Mouse (Mus musculus): Measurements from ENCODE around the gene Hbb-bt. TPM values are rescaled to one million over a fixed set of nuclear protein-coding genes. Genes with fewer than 3 reads are reported as not detected.
"Not testable (repeated sequence)": the region's sequence is repeated elsewhere in the genome, so short reads cannot be mapped to it uniquely, and the experiment has no call there.

Hbb-bt gene
- 1,000 to 10,000 TPM; 1,004 to 1,120 TPM for total RNA-seq (2021)
- long read RNA-seq, experiment 1, transcript Hbb-bt-201 (3 exons, 703 nt), result major isoform, 274 of 297 reads
- long read RNA-seq, experiment 1, partial matches to known transcripts, result 19 of 297 reads
- long read RNA-seq, experiment 1, other reads (novel, unspliced or antisense), result 4 of 297 reads
- long read RNA-seq, experiment 2, transcript Hbb-bt-201 (3 exons, 703 nt), result major isoform, 318 of 339 reads
- long read RNA-seq, experiment 2, partial matches to known transcripts, result 5 of 339 reads
- long read RNA-seq, experiment 2, other reads (novel, unspliced or antisense), result 16 of 339 reads

- DNase-seq, result no peak
Observed at GRCm38 (mm10) chr7:103813766-103814165, at the start of gene Hbb-bt. Gene Hbb-bt (minus strand): TSS chr7:103813996.

DNA sequence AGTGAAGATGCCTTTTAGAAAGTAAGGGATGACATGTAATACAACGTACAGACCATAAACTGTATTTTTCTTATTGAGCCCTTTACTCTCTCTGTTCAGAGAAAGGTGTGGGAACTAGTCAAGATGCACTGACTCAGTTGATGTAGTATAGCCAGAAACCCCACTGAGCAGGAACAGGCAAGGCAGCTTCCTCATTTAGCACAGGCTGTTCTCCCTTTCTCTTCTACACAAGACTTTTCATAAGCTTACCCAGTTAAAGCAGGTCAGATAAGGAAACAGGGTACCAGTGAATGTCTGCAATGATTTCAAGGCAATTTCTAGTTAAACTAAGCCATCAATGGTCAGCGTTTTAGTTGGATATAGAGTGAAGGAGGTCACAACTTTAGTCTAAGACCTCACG is 47.7 kb upstream of the Hbb-bt start:
- DNase-seq, result no peak

DNA sequence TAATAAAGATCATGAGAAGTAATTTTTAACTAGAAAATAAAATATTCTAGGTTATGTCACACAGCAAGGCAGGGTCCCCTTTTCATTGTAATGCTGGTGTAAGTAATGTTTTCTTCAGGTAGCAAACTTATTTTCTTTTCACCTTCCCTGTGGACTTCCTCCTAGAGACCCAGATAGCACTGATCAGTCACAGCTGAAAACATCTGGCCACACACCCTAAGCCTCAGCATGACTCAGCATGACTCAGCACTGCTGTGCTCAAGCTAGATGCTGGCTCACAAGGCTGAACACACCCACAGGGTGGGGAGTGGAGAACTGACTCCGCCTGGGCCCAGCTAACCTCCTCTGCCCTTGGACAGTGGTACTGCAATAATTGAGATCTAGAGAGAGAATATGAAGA is 47.1 kb upstream of the Hbb-bt start:
- DNase-seq, result peak; percentile 44 to 56

DNA sequence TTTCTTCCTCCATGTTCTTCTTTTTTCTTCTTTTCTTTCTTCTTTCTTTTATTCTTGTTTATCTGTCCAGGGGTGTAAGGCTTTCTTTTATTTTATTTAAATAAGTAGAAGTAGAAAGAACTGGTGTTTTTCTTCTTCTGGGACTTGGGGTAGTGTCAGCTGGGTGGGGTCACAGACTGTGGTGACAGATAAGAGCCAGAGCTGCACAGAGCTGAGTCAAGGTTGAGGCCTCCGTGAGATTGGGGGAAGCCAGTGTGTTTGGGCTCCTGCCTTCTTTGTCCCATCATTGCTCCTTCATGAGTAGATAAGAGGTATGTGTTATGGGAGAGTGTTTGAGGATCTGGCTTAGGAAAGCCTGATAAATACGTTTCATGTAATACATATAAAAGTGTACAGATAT is 45.3 kb upstream of the Hbb-bt start:
- peak in 1 of 2 experiments; percentile 9 for DNase-seq

DNA sequence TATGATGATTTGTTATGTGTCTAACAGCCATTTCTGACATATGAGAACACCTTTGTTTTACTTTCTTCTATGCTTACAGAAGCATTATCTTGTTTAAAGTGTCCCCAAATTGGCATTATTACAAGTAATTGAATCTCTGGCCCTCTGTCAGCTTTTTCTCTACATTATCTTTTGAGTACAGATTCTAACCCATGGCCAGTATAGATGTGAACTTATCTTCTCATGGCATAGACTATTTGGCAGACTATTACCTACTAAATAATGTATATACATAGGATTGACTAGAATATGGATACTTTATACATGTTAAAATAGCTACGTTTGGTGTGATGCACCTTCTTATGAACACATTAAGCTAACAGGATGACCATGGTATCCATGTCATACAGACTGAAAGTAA is 40.9 kb upstream of the Hbb-bt start:
- DNase-seq, result no peak

DNA sequence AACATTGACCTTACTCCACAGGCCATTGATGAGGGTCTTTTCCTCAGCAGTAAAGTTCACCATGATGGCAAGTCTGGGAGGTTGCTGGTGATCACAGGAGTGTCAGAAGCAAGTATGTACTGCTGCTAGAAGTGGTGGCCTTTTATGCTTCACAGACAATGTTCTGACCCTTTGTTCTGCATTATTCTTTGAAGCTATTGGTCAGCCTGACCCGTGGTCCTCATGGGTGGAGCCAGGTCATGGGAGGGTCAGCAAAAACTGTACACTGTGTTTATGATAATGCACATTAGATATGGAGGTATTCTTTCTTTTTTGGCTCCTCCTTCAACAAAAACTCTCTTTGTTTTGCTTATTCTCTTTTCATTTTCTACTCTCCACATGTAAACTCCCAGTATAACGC is 39.3 kb upstream of the Hbb-bt start, which contains the start of gene Hbb-y:
Hbb-y (minus strand) TSS at position 127 of the 400 bp plus-strand sequence.
- DNase-seq, result no peak

DNA sequence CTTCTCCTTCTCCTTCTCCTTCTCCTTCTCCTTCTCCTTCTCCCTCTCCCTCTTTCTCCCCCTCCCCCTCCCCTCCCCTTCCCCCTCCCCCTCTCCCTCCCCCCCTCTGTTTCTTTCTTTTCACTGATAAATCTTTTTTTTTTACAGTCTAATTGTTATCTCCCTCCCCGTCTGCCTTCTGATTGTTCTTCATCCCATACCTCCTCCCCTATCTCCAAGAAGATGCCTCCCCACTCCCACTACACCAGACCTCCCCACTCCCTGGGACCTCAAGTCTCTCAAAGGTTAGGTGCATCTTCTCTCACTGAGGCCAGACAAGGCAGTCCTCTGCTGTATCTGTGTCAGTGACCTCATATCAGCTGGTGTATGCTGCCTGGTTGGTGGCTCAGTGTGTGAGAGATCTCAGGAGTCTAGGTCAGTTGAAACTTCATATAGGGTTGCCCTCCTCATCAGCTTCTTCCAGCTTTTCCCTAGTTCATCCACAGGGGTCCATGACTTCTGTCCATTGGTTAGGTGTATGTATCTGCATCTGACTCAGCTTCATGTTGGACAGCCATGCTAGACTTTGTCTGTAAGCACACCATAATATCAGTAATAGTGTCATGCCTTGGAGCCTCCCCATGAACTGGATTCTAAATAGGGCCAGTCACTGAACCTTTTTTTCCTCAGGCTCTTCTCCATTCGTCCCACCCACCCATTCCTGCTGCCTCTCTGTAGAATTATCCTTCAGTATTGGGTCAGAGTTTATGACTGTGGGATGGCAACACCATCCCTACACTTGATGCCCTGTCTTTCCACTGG is 30.9 kb upstream of the Hbb-bt start:
- no peak for DNase-seq

- no peak for DNase-seq
Observed at GRCm38 (mm10) chr7:103843034-103843433, 29.2 kb upstream of the Hbb-bt start, which contains the start of gene Hbb-bh1. Gene Hbb-bh1 (minus strand): TSS chr7:103843164.

- no peak for DNase-seq
Observed at GRCm38 (mm10) chr7:103840268-103840667, 26.5 kb upstream of the Hbb-bt start, which contains the start of gene Hbb-bh2. Gene Hbb-bh2 (minus strand): TSS chr7:103840520.

DNA sequence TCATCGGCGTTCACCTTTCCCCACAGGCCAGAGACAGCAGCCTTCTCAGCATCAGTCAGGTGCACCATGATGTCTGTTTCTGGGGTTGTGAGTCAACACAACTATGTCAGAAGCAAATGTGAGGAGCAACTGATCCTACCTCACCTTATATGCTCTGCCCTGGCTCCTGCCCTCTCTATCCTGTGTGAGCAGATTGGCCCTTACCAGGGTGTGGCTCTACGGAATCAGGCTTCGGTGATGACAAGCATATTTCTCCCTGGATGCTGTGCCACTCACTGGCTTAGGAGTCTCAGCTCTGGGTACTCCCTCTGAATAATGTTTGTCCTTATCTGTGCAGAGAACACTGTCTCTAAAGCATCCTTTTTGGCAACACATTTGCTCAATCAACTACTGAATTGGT is 14.0 kb upstream of the Hbb-bt start, which contains the start of gene Hbb-bs:
Hbb-bs (minus strand) TSS at position 289 of the 400 bp plus-strand sequence.
- no peak for DNase-seq

DNA sequence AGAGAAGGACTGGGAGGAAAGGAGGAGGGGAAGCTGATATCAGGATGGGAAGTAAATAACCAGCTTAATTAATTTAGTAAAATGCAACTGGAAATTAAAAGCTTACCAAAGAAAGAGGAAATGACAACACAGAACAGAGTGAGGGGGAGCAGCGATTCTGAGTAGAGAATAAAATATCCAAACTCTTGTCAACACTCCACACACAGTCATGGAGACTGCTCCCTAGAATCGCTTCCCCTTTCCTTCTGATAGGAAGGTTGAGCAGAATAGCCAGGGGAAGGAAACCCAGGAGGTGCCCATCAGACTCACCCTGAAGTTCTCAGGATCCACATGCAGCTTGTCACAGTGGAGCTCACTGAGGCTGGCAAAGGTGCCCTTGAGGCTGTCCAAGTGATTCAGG is 13.3 kb upstream of the Hbb-bt start:
- not testable (repeated sequence) for DNase-seq

- no peak for DNase-seq
Observed at GRCm38 (mm10) chr7:103826255-103826887, 12.6 kb upstream of the Hbb-bt start.

DNA sequence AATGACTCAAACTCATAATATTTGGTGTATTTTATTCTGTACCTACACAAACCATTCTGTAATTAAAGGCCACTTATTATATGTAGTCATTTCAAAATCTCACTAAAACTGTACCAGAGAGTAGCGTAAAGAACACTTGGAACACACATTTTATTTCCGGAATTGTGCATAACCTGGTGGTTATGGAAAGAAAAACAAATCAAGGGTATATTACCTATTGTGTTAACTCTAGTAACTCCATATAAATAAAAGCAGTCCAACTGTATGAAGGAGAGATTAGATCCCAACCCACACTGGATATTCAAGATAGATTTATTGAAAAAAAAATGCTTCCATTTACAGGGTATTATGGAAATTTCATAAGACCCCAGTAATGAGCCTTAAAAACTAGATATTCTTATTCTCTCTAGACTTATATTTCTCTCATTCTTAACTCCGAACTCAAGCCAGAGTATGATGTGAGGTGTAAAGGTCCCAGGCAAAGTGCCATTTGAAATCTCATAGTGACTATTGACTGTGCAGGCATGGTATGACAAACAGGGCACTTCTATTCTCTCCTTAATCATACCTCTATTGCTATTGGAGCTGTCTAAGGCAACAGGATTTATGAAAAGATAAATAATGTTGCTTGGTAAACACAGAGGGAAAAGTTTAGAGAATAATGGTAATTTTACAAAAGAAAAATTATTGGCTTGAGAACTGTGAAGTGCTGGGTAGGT is 11.9 kb upstream of the Hbb-bt start:
- no peak for DNase-seq

DNA sequence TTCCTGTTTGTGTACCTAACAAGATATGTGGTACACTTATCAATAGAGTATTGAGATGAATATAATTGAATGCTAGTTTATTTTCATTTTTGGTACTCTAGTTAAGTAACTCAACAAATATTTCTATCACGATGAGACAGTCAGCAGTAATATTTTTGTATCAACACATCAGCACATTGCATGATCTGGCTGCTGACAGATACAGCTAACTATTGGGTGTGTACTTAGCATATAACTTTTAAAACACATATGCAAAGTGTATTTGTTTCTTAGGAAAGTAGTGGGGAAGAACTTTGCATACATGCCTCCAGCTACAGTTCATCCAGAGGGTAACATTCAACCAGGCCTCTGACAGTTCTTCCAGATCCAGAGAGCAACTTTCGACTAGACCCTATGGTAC is 10.8 kb upstream of the Hbb-bt start:
- DNase-seq, result no peak

DNA sequence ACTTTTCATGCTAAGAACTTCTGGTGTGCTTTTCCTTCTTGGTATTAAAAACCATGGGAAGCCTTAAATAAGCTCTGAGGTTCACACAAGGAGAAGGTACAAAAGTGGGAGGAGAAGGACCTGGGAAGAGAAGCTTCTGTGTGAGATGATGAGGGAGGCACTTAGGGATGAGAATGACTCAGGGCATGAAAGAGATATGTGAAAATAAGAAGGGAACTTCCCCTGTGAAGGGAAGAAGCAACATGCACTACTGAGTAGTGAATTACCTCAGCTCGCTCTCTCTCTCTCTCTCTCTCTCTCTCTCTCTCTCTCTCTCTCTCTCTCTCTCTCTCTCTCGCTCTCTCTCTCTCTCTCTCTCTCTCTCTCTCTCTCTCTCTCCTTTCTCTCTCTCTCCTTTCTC is 1.3 kb upstream of the Hbb-bt start:
- DNase-seq, result not testable (repeated sequence)

DNA sequence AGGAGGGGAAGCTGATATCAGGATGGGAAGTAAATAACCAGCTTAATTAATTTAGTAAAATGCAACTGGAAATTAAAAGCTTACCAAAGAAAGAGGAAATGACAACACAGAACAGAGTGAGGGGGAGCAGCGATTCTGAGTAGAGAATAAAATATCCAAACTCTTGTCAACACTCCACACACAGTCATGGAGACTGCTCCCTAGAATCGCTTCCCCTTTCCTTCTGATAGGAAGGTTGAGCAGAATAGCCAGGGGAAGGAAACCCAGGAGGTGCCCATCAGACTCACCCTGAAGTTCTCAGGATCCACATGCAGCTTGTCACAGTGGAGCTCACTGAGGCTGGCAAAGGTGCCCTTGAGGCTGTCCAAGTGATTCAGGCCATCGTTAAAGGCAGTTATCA is 644 bp downstream of the Hbb-bt start:
- not testable (repeated sequence) for DNase-seq

GRCm38 (mm10) chr7:103812174-103812573 is 1.6 kb downstream of the Hbb-bt start:
- DNase-seq, result no peak

DNA sequence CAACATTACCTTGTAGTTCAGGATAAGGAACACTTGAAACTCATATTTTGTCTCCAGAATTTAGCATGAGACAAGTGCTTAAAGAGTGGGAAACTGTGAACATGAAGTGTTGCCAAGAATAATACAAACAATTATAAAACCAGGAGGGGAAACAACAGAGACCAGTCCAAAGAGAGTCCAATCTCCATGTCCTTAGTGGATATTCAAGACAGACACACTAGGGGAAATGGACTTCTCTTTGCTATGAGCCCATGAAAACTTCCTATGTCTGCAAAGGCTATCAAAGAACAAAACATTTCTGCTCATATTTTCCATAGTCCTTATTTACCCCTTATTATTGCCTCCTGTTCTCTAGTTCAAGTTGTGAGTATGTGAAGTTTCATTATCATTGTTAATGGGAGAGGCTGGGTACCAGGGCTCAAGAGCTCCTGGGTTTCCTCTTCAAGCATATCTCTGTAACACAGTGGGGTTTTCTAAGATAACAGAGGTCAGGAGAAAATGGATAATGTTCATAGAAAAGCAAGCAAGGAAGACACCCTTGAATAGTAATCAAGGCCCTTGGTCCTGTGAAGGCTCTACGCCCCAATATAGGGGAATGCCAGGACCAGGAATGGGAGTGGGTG is 2.5 kb downstream of the Hbb-bt start:
- DNase-seq, result no peak

DNA sequence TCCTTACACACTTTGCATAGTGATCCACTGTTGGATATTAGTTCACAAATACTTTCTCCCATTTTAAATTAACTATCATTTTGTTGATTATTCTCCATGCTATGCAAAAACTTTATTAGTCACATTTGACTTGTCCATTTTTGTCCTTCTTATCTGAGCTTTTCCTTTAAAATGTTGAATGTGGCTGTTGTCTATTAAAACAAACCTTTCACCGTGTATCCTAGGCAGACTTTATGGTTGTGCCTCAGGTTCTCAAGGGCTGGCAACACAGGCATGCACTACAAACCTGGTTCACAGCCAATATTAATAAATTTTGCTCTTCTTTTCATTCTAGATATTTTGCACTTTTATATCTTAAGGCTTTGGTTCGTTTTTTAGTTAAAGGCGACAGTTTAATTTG is 3.0 kb downstream of the Hbb-bt start:
- no peak for DNase-seq

DNA sequence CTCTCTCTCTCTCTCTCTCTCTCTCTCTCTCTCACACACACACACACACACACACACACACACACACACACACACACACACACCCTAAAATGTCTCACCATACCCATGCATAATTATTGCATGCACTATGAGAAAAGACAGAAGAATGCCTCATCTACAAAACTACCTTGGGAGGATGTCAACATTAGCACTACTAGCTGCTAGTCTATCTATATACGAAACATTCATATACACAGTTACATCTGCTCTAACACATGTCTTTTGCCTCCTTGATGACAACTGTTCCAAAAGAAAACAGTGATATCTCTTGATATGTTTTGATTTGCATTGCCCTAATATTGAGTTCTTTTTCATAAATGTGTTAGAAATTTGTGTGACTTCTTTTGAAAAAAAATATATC is 3.5 kb downstream of the Hbb-bt start:
- no peak for DNase-seq

- no peak for DNase-seq
Observed at GRCm38 (mm10) chr7:103809801-103810155, 4.0 kb downstream of the Hbb-bt start.

Measured in heart, adult 18-20 months (tissue).